Mouse (Mus musculus) ES-Bruce4 (cell line): ENCODE measurements around the gene Enah.

Experiments used
- CTCF ChIP-seq: IDR thresholded peaks from one replicate; pipeline ENCODE4 v1.8.1; 2011; ENCODE audit warnings: low read depth, low read length
- EP300 ChIP-seq: IDR thresholded peaks from 2 replicates; pipeline ENCODE4 v1.6.1; 2011; ENCODE audit warnings: low read depth, low read length; ENCODE audit not compliant: insufficient read depth
- POLR2A ChIP-seq: IDR thresholded peaks from one replicate; pipeline ENCODE4 v1.8.1; 2011; ENCODE audit warnings: low read length; ENCODE audit not compliant: insufficient read depth

- no peak for TF ChIP-seq POLR2A
- TF ChIP-seq EP300 = no peak
- TF ChIP-seq CTCF = no peak
Measured at GRCm38 (mm10) chr1:182026821-182027220, 7.0 kb upstream of the Enah start.
